Mouse (Mus musculus) inflammation-experienced regulatory T-cells (primary cell): Measurements from ENCODE around the gene Apoc1. TPM values are rescaled to one million over a fixed set of nuclear protein-coding genes. Genes with fewer than 3 reads are reported as not detected.

Source experiments
- polyA plus RNA-seq, 2 experiments: library from polyadenylated mRNA; unstranded; fragments of 100-300 nt; shearing (Covaris generic); gene quantifications; one replicate each; pipeline ENCODE4 v1.2.1; 2017

Gene Apoc1
- polyA plus RNA-seq, result 1 to 10 TPM in 1 of 2 experiments, not detected in 1; 1.5 TPM

DNA sequence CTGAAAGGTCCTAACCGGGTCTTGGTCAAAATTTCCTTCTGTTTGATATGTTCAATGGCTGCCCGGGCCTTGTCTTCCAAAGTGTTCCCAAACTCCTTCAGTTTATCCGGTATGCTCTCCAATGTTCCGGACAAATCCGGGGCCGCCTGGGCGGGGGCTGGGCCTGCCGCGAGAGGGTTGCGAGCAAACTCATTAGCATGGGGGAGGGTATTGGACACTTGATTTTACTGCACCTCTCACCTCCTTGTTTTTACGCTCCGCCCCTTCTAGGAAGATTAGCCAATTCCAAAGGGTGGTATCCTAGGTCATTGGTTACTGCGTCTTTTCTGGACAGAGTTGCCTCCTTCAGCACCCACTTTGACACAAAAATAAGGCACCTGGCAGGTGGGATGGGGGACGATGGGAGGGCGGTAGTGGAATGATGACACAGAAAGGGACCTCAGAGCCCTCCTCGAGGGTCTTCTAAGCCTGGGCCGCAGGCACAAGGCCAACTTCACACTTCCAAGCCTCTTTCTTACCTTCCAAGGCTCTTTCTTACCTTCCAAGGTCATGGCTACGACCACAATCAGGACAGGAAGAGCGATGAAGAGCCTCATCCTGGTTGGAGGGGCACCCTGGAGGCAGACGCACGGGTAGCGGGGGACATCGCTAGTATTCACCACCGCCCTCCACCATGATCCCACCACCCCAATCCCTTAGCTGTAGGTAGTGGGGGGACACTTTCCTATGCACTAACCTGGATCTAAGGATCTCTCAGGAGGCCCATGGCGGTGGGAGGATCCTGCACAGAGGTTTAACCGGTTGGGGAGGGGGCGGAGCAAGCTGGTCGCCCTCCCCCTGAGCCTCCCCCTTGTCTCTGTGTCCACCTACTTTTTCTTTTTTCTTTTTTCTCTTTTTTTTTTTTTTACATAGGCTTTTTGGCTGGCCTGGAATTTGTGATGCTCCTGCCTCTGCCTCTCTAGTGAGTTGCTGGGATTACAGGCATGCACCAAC is at the start of gene Apoc1:
TSS of gene Apoc1 (minus strand) at position 788 of the 993 bp plus-strand sequence.

DNA sequence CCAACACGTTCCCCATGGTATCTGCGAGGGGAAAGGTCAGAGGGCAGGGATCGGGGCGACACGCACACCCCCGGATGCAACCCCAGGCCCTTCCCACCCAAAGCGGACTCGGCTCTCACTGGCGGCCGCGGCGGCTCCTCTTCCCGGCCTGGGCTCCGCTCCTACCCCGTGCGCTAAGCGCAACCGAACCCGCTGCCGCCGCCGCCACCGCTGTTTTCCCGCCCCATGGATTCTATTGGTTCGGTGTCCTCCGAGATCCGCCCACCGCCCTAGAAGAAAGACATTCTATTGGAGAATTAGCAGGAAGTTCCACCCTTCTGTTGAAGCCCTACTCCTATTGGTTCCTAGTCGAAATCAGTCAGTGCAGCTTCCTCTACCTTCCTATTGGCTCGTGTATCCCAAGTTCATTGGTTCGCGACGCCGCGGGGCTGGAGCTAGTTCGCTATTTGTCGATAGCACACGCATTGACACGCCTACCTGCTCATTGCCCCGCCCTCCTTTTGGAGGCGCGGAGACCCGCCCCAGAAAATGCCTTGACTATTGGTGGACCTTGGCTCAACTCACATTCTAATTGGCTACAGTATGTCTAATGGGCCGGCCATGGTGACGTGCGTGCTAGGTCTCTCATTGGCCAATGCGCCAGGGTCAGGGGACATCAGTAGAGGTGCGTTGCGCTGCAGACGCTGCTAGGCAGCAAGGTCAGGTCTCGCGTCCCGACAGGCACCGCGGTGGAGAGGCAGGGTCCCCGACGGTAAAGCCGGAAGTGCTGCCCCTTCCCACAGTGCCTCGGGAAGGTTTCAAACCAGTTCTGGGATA is 23.0 kb upstream of the Apoc1 start, which contains the start of gene Tomm40:
TSS of gene Tomm40 (minus strand) at position 200 of the 816 bp plus-strand sequence.

DNA sequence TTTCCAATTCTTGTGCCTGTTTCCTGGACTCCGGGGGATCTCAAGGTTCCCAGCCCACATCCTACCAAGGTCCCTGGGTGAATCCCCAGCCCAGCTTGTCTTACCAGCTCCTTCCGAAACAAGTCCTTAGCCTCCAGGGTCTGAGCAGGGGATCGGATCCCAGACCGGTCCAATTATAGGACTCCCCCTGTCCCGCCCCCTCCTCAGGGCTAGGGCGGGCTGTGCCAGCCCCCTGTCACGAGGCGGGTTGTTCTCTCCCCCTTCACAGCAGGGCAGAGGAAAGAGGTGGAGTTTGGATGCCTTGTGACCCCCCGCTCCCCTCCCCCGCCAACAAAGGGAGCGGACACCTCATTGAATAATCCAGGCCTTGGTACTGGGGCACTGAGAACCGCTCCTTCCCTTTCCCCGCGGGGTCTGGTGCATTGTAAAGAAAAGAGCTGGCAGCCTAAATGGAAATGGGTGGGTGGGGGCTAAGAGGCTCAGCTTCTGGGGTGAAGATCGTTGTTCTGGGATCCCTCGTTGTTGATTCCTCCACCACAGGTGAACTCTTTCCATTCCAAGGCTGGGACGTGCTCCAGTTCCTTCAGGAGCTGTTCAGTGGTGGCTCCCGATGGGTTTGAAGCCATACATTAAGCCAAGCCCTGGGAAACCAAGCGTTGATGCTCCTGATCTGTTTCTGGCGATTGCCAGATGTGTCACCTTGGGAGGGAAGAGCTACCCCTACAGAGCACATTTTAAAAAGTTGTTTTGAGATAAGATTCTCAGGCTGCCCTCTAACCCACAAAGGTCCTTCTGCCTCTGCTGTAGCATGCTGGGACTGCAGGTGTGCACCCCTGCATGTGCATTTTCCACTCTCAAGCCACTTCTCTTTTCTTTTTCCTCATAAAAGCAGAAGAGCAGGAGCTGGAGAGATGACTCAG is 6.7 kb upstream of the Apoc1 start, which contains the start of gene Apoe:
TSS of gene Apoe (minus strand) at position 282 of the 920 bp plus-strand sequence.

DNA sequence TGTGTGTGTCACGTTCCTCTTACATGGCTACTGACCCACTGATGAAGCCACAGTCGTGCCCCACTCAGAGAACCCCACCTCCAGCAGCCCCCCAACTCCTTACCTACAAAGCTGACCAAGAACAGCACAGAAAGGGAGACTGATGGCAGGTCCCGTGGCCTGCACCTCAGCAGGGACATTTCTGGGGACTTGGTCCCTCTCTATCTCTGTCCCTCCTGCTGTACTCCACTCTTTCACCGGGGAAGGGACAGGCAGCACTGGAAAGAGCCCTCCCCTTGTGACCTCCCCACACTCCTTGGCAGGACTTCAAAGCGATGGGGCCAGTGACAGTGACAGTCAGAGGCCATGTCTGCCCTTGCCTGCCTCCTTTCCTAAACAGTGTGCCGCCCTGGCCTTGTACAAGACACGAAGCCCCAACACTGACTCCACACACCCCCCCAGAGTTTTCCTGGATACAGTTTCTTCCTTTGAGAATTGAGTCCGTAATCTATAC is 11.2 kb downstream of the Apoc1 start, which contains the start of the genes Gm44805 and Apoc4:
TSS of gene Gm44805 (minus strand) at position 222 of the 493 bp plus-strand sequence.
TSS of gene Apoc4 (minus strand) at position 278 of the 493 bp plus-strand sequence.

DNA sequence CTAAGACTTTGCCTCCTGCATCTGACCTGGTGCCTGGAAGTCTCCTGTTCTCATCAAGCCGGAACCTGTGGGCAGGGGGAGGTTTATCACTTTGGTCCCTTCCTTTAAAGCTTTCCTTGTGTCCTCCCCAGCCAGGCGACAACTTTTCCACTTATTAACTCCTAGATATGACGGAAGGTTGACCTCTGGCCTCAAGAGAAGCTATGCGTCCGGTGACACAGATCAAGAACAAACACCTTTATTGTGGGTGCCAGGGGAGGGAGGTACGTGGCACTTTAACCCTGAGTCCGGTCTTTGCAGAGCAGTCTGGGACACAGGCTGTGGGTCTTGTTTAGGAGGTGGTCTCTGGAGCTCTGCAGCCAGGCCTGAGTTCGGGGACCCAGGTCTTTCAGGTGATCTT is 14.6 kb downstream of the Apoc1 start, which contains the start of gene Apoc2:
TSS of gene Apoc2 (minus strand) at position 70 of the 400 bp plus-strand sequence.

DNA sequence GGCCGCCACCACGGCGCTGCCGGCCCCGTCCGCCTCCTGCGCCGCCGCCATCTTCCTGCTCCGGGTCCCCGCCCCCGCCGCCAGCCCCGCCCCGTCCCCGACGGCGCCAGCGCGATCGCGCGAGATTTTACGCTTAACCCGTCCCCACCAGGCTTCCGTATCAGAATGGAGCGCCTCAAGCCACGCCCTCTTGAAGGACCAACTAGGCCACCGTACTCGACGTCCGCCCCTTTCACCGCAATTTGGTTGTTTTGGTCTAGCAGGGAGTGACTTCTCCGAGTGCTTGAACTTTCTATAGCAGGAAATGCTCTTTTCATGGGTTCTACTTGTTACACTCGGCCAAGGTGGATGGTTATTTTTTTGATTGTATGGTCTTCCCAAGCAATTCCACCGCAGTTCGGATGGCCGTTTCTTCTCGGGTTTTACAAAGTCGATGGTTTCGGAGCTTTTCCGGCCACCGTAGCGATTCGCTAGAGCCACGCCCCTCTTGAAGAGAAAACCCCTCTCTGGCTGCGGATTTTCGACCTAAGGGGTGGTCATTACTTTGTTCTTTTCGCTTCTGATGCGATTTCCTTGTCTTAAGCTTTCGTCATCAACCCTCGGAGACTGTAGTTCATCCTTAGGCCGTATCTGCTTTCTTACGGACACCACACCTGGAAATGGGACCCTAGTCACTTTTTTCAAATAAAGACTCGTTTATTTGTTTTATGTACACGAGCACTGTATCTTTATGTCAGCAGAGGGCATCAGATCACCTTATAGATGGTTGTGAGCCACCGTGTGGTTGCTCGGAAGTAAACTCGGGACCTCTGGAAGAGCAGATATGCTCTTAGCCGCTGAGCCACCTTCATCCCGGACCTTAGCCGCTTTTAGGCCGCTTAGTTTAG is 27.3 kb downstream of the Apoc1 start, which contains the start of gene Clptm1:
TSS of gene Clptm1 (minus strand) at position 79 of the 887 bp plus-strand sequence.

Other genes with a start within 250 kb of the Apoc1 start
- gene Mark4, start 233.8 kb downstream of the Apoc1 start, polyA plus RNA-seq, result 1 to 10 TPM; 6.1 to 8.5 TPM
- under 1 TPM in 1 of 2 experiments, not detected in 1; 0.09 TPM for gene Exoc3l2, start 229.3 kb downstream of the Apoc1 start, polyA plus RNA-seq
- gene Bloc1s3, start 184.3 kb downstream of the Apoc1 start, polyA plus RNA-seq, result 1 to 10 TPM; 9.1 to 9.8 TPM
- gene Trappc6a, start 184.3 kb downstream of the Apoc1 start, polyA plus RNA-seq, result 100 to 1,000 TPM in 1 of 2 experiments, 10 to 100 TPM in 1; 79.0 to 101 TPM
- gene Nkpd1, start 174.8 kb downstream of the Apoc1 start, polyA plus RNA-seq, result under 1 TPM in 1 of 2 experiments, not detected in 1; 0.60 TPM
- gene Ppp1r37, start 129.6 kb downstream of the Apoc1 start, polyA plus RNA-seq, result 10 to 100 TPM; 15.7 to 15.9 TPM
- gene Zfp296, start 115.4 kb downstream of the Apoc1 start, polyA plus RNA-seq, result 1 to 10 TPM in 1 of 2 experiments, under 1 TPM in 1; 0.94 to 1.7 TPM
- gene Gemin7, start 115.1 kb downstream of the Apoc1 start, polyA plus RNA-seq, result 100 to 1,000 TPM; 111 to 136 TPM
- gene Clasrp, start 88.2 kb downstream of the Apoc1 start, polyA plus RNA-seq, result 10 to 100 TPM; 59.6 to 76.8 TPM
- gene Relb, start 63.2 kb downstream of the Apoc1 start, polyA plus RNA-seq, result 100 to 1,000 TPM in 1 of 2 experiments, 10 to 100 TPM in 1; 95.9 to 105 TPM
- gene Clptm1, start 27.6 kb downstream of the Apoc1 start, polyA plus RNA-seq, result 100 to 1,000 TPM; 150 to 152 TPM
- not detected for gene Apoc2, start 14.7 kb downstream of the Apoc1 start, polyA plus RNA-seq
- gene Gm44805, start 11.2 kb downstream of the Apoc1 start, polyA plus RNA-seq, result not detected
- under 1 TPM in 1 of 2 experiments, not detected in 1; 0.07 TPM for gene Apoc4, start 11.2 kb downstream of the Apoc1 start, polyA plus RNA-seq
- 10 to 100 TPM; 10.9 to 46.1 TPM for gene Apoe, start 6.5 kb upstream of the Apoc1 start, polyA plus RNA-seq
- 10 to 100 TPM; 74.3 to 77.1 TPM for gene Tomm40, start 22.8 kb upstream of the Apoc1 start, polyA plus RNA-seq
- under 1 TPM; 0.10 to 0.84 TPM for gene Nectin2, start 57.8 kb upstream of the Apoc1 start, polyA plus RNA-seq
- gene Bcam, start 78.4 kb upstream of the Apoc1 start, polyA plus RNA-seq, result 10 to 100 TPM in 1 of 2 experiments, 1 to 10 TPM in 1; 2.3 to 15.9 TPM
- 1 to 10 TPM in 1 of 2 experiments, under 1 TPM in 1; 0.25 to 1.3 TPM for gene Cblc, start 104.1 kb upstream of the Apoc1 start, polyA plus RNA-seq
- gene Bcl3, start 130.1 kb upstream of the Apoc1 start, polyA plus RNA-seq, result 100 to 1,000 TPM in 1 of 2 experiments, 10 to 100 TPM in 1; 88.9 to 130 TPM
- gene Gm19345, start 159.3 kb upstream of the Apoc1 start, polyA plus RNA-seq, result not detected
- gene Ceacam16, start 168.6 kb upstream of the Apoc1 start, polyA plus RNA-seq, result under 1 TPM in 1 of 2 experiments, not detected in 1; 0.10 TPM
- under 1 TPM in 1 of 2 experiments, not detected in 1; 0.06 TPM for gene Ceacam19, start 195.3 kb upstream of the Apoc1 start, polyA plus RNA-seq
- gene Pvr, start 228.5 kb upstream of the Apoc1 start, polyA plus RNA-seq, result 10 to 100 TPM; 27.5 to 32.5 TPM